Mouse (Mus musculus) intestine, embryonic 16.5 days (tissue): ENCODE measurements around the gene Mrpl22. TPM values are rescaled to one million over a fixed set of nuclear protein-coding genes. Genes with fewer than 3 reads are reported as not detected.

ENCODE experiments used
- ATAC-seq: fragments of 200-750 bp; cut with Nextera tagmentation; 2 replicates; pipeline ENCODE4 v1.8.0; 2017; ENCODE audit warnings: moderate TSS enrichment, moderate library complexity
- H3K27ac ChIP-seq: fragments of 300-500 bp; sonication (generic); 2 replicates; pipeline ENCODE4 v1.5.1; 2014; ENCODE audit warnings: mild to moderate bottlenecking, low read length
- H3K27me3 ChIP-seq: fragments of 300-500 bp; sonication (generic); replicated peaks from 2 replicates; pipeline ENCODE4 v1.6.1; 2014; ENCODE audit warnings: low read length, control low read depth, mixed read lengths; ENCODE audit not compliant: control insufficient read depth, insufficient read depth
- H3K36me3 ChIP-seq: fragments of 300-500 bp; sonication (generic); 2 replicates; pipeline ENCODE4 v1.6.1; 2014; ENCODE audit warnings: low read length, control low read depth; ENCODE audit not compliant: control insufficient read depth, insufficient read depth
- H3K4me1 ChIP-seq: fragments of 300-500 bp; sonication (generic); 2 replicates; pipeline ENCODE4 v1.6.1; 2014; ENCODE audit warnings: low read length, control low read depth, mixed read lengths; ENCODE audit not compliant: control insufficient read depth, insufficient read depth
- H3K4me2 ChIP-seq: fragments of 300-500 bp; sonication (generic); 2 replicates; pipeline ENCODE4 v1.6.1; 2014; ENCODE audit warnings: low read depth, low read length, control low read depth
- H3K4me3 ChIP-seq: fragments of 300-500 bp; sonication (generic); 2 replicates; pipeline ENCODE4 v1.5.1; 2014; ENCODE audit warnings: mild to moderate bottlenecking, low read length
- H3K9ac ChIP-seq: fragments of 300-500 bp; sonication (generic); 2 replicates; pipeline ENCODE4 v1.6.1; 2014; ENCODE audit warnings: low read depth, low read length
- H3K9me3 ChIP-seq: fragments of 300-500 bp; sonication (generic); 2 replicates; pipeline ENCODE4 v1.6.1; 2016; ENCODE audit warnings: low read length, control low read depth; ENCODE audit not compliant: control insufficient read depth
- WGBS: fragments of 180-500 bp; shearing (Covaris S2); extraction: QIAGEN DNeasy Blood & Tissue Kit; methylation state at CpG from one replicate; pipeline ENCODE4 v1.1.7; 2014; 5-methylcytosine and 5-hydroxymethylcytosine counted together
- polyA plus RNA-seq: library from polyadenylated mRNA; unstranded; fragments of >200 nt; fragmentation: Nextera tagmentation; extraction: Ambion mirVana; gene quantifications from 2 replicates; pipeline ENCODE4 v1.2.1, GENCODE M21; 2015

Gene Mrpl22
- 114 and 125 TPM in 2 replicates for polyA plus RNA-seq

- Histone ChIP-seq H3K4me1 (peaks cover 8% of the 10 kb centered on the region; the same call in 1 of the 2 replicates), H3K4me2 (peak within 1 kb of the TSS; percentile 70), H3K27ac (peak within 1 kb of the TSS; percentile 45), H3K4me3 (peak within 1 kb of the TSS; percentile 76), H3K36me3 (peaks cover 4% of the 10 kb centered on the region), H3K27me3 (no peaks in the 10 kb centered on the region), H3K9ac (peak within 1 kb of the TSS; percentile 81), H3K9me3 (no peaks in the 10 kb centered on the region)
- peak; percentile 75 for ATAC-seq
- WGBS: under 1% methylated on average over 34 of the region's 34 CpGs
Observed at GRCm38 (mm10) chr11:58171459-58172091, at the start of gene Mrpl22. Mrpl22 (plus strand) TSS chr11:58171661.

DNA sequence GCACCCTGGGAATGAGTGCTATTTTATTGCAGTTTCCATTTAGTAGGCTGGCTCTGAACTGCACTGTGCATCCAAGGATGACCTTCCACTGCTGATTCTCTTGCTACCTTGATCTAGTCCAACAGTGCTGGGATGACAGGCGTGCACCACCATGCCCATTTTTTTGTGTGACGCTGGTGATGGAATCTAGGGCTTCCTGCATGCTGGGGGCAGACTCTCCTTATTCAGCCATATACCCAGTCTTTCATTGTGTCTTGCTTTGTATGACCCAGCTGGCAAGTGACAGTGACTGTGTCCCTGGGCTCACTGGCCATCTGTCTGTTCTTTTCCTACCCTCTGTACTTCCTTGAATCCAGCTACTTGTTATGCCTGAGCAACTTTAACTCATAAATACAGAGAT is 47.8 kb upstream of the Mrpl22 start:
- 95% methylated on average over 2 of the region's 2 CpGs for WGBS
- no peak overlapping the region for H3K27ac ChIP-seq
- H3K4me2 ChIP-seq: no peak overlapping the region
- no peak overlapping the region for H3K9ac ChIP-seq
- H3K36me3 ChIP-seq: 0 out of 2 replicates have a peak, but pooled peaks cover 2% of the 10 kb centered on the region
- H3K4me3 ChIP-seq: no peak overlapping the region
- no peaks in the 10 kb centered on the region for H3K27me3 ChIP-seq
- no peak for ATAC-seq
- H3K4me1 ChIP-seq: no peaks in the 10 kb centered on the region
- H3K9me3 ChIP-seq: no peaks in the 10 kb centered on the region

- ATAC-seq: no peak
- no peak overlapping the region for H3K27ac ChIP-seq
- H3K9ac ChIP-seq: no peak overlapping the region
- H3K4me2 ChIP-seq: no peak overlapping the region
- 74% methylated on average over 11 of the region's 11 CpGs for WGBS
- H3K27me3 ChIP-seq: no peaks in the 10 kb centered on the region
- H3K9me3 ChIP-seq: no peaks in the 10 kb centered on the region
- 0 out of 2 replicates have a peak, but pooled peaks cover 2% of the 10 kb centered on the region for H3K36me3 ChIP-seq
- H3K4me1 ChIP-seq: 0 out of 2 replicates have a peak, but pooled peaks cover 3% of the 10 kb centered on the region
- no peak overlapping the region for H3K4me3 ChIP-seq
Observed at GRCm38 (mm10) chr11:58125021-58125420, 46.4 kb upstream of the Mrpl22 start.

- Histone ChIP-seq H3K27ac (no peak overlapping the region), H3K9ac (no peak overlapping the region), H3K4me2 (no peak overlapping the region), H3K36me3 (no peaks in the 10 kb centered on the region; the same call in none of the 2 replicates), H3K4me1 (0 out of 2 replicates have a peak, but pooled peaks cover 3% of the 10 kb centered on the region), H3K27me3 (no peaks in the 10 kb centered on the region), H3K4me3 (no peak overlapping the region), H3K9me3 (no peaks in the 10 kb centered on the region)
- WGBS: 72% methylated on average over 7 of the region's 7 CpGs
- ATAC-seq: no peak
Observed at GRCm38 (mm10) chr11:58126397-58127160, 44.9 kb upstream of the Mrpl22 start.

DNA sequence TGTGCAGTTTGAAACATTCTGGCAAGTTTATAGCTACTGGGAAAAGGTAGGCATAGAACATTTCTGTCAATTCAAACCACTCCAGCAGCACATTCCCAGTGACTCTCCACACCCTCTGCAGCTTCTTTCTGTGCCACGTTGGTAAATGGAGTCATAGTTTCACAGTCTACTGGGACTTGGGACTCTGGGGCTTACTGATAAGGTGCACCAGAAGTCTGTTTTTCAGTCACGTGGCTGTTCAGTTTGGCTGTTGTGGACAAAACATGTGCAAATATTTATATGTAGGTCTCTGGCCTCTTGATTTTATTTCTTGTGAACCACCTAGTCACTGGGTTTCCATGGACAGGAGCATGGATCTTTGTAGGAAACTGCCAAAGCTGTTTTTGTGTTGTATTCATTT is 43.9 kb upstream of the Mrpl22 start:
- Histone ChIP-seq H3K36me3 (no peaks in the 10 kb centered on the region; the same call in none of the 2 replicates), H3K27ac (no peak overlapping the region), H3K4me2 (no peak overlapping the region), H3K4me3 (no peak overlapping the region), H3K9ac (no peak overlapping the region), H3K27me3 (no peaks in the 10 kb centered on the region), H3K4me1 (0 out of 2 replicates have a peak, but pooled peaks cover 3% of the 10 kb centered on the region), H3K9me3 (no peaks in the 10 kb centered on the region)
- peak; percentile 52; the same call in 1 of the 2 replicates for ATAC-seq
- WGBS: 65% methylated on average over 2 of the region's 2 CpGs

DNA sequence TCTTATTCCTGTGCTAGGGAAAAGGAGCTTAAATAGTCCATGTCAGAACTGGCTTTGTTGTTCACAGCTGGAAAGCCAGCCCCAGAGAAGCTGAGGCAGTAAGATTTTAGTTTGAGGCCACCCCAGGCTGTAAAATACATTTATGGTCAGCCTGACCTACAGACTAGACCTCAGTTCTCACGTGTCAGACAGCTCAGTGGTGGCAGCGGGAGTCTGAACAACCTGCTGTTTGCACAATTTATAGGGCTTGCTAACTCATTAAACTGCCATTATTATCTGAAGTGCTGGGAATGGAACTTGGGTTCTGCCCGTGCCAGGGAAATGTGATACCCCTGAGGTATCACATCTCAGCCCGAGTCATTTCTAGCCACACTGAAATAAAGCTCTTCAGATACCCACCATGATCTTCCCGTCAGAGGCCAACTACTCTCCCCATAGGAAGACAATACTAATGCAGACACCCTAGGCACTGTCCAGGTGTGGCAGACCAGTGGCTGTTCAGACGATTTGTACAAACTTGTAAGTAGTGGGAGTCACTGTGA is 42.1 kb upstream of the Mrpl22 start:
- Histone ChIP-seq H3K9ac (no peak overlapping the region), H3K27ac (no peak overlapping the region)

GRCm38 (mm10) chr11:58132026-58132425 is 39.4 kb upstream of the Mrpl22 start:
- no peak for ATAC-seq
- Histone ChIP-seq H3K27me3 (no peaks in the 10 kb centered on the region), H3K4me1 (0 out of 2 replicates have a peak, but pooled peaks cover 3% of the 10 kb centered on the region), H3K9ac (no peak overlapping the region), H3K36me3 (peaks cover 7% of the 10 kb centered on the region), H3K9me3 (no peaks in the 10 kb centered on the region), H3K4me3 (no peak overlapping the region), H3K4me2 (no peak overlapping the region), H3K27ac (no peak overlapping the region)
- WGBS: 96% methylated on average over 3 of the region's 3 CpGs

More for the DNA sequence above, 42.1 kb upstream of the Mrpl22 start:
- Histone ChIP-seq H3K9me3 (no peaks in the 10 kb centered on the region), H3K4me2 (no peak overlapping the region), H3K4me3 (no peak overlapping the region), H3K36me3 (no peaks in the 10 kb centered on the region; the same call in none of the 2 replicates), H3K4me1 (0 out of 2 replicates have a peak, but pooled peaks cover 3% of the 10 kb centered on the region), H3K27me3 (no peaks in the 10 kb centered on the region)
- WGBS: 56% methylated on average over 6 of the region's 6 CpGs
- ATAC-seq: peak; percentile 77

DNA sequence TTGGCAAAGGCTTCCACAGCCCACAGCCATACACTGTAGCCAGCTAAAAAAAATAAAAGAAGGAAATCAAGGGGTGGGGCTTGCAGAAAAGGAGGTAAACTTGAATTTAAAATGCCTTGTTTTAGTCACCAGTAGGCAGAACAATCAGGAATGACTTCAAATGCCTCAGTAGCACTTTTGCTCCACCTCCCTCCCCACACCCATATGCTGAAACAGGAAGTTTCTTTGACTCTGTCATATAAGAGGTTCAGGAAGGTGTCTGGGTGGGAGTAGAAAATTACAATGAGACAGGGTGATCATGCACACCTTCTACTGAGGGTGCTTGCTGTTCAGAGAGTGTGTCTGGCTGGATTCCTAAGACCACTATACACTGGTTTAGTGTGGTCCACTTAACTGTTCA is 36.6 kb upstream of the Mrpl22 start:
- peaks cover 14% of the 10 kb centered on the region for H3K36me3 ChIP-seq
- no peak overlapping the region for H3K27ac ChIP-seq
- H3K27me3 ChIP-seq: no peaks in the 10 kb centered on the region
- H3K4me1 ChIP-seq: no peaks in the 10 kb centered on the region
- H3K9me3 ChIP-seq: no peaks in the 10 kb centered on the region
- H3K4me2 ChIP-seq: no peak overlapping the region
- no peak for ATAC-seq
- H3K9ac ChIP-seq: no peak overlapping the region
- no peak overlapping the region for H3K4me3 ChIP-seq

- Histone ChIP-seq H3K9ac (no peak overlapping the region), H3K4me3 (no peak overlapping the region), H3K9me3 (no peaks in the 10 kb centered on the region), H3K4me2 (no peak overlapping the region), H3K4me1 (no peaks in the 10 kb centered on the region), H3K27ac (no peak overlapping the region), H3K27me3 (no peaks in the 10 kb centered on the region), H3K36me3 (peaks cover 14% of the 10 kb centered on the region)
- ATAC-seq: no peak
Observed at GRCm38 (mm10) chr11:58135296-58135695, 36.2 kb upstream of the Mrpl22 start.
